Mouse (Mus musculus): ENCODE measurements around the gene Abca4. TPM values are rescaled to one million over a fixed set of nuclear protein-coding genes. Genes with fewer than 3 reads are reported as not detected.
"Not testable (repeated sequence)": the region's sequence is repeated elsewhere in the genome, so short reads cannot be mapped to it uniquely, and the experiment has no call there.

Abca4 gene
- total RNA-seq, 2 experiments from 2014 or later, result 0.51 TPM; not detected in 1

DNA sequence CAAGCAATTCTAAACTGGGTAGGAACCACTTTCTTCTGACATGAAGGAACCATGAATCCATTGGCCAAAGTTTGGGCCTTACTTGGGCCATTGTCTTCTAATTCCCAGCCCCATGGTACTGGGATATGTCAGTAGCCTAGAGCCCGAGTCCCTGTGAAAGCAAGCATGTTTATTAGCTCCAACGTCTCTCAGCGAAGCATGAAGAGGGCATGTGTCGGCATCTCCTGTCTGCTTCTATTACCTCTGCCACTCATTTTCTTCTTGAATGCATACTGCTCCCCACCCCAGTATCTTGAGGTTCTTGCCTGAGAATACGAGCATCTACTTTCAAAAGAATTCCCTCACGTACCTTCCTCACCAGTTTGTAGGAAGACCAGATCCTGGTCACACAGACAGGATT, 161.5 kb downstream of the Abca4 start:
- no peak for ATAC-seq (replicated peaks; ENCODE audit: low FRiP score, poor library complexity, severe bottlenecking)

DNA sequence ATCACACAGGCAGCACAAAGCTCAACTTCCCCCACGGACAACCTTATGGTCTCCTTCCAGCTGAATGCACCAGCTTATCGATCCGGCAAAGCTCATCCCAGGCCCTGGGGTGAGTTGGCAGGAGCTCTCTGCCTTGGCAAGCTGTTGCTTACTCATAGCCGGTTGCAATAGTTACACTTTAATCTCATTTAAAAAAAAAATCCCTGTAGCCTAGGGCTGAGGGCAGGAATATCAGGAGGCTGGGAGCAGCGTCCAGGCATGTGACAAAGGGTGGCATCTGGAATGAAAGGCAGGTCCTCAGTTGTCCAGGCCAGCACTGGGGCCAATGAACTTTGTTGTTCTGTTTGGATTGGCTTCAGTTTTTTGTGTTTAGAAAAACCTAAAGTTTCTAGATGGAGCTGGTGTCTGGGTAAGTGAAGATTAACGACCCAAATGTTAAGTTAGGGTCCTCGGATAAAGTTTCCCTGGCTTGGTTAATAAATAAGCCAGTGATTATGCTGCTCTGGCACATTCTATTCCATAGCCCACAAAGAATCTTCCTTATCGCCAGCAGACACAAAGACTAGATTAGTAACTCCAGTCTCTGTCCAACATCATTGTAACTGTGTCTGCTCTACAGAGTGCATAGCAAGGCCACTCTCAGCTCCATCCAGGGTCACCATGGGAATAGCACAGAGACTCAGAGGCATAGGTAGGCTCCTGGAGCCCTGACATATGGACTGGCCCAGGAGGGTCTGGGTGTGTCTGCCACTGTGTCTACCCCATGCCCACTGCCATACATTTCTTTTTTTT, 162.2 kb downstream of the Abca4 start:
- ATAC-seq (replicated peaks; ENCODE audit: low FRiP score, poor library complexity, severe bottlenecking), result no peak

DNA sequence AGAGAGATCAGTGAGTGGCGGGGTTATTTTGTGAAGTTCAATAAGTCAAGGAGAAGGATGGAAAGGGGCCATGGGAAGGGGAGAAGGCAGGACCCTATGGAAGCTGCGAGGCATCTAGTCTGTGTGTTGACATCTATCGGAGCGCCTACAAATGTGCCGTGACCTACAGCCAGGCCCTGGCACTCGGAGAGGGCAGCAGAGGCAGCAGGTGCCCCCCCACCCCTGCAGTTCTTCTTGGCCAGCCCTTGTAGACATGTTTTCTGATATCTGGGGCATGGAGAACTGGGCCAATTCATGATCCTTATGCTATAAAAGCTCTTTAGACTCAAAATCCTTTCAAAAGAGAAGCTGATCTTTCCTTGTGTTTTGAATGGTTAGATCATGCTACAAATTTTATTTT, 163.5 kb downstream of the Abca4 start:
- no peak for ATAC-seq (replicated peaks; ENCODE audit: low FRiP score, poor library complexity, severe bottlenecking)

DNA sequence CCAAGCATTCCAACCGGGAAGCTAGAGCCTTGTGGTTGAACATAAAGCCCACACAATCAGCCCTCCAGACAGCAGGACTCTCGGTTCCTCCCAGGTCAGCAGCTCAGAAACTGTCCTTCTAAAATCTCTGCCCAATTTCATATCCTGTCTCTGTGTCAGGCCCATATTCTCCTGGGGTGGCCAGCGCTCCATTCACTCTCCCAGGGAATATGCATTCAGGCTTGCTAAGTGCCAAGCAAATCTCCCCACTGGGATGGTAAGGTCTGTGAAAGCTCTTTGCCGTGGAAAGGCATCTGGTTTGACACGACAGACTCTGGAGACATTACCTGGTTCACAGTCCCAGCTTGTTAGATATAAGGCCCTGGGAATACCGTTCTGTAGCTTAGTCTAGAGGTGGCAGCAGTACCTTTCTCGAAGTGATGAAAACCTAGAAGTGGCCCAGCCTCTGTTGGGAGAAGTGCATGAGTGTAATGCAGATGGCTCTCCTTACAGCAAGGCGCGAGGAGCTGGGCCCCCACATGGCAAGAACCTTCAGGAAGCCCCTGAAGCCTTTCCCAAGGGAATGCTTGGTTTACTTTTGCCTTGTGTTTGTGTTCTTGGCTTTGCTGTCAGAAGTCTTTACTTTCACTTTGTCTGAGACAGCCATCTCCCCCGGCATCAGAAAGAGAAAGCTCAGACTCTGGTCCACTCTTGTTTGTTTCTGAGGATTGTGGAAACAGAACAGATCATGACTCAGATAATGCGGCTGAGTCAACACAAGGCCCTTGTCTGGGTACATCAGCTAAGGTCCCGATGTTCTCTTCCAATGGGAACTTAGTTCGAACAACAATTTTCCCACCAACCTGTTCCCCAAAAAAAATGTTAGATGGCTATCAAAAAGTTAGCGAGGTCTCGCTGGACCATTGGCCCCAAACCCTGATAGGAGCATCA, 164.3 kb downstream of the Abca4 start:
- no peak for ATAC-seq (replicated peaks; ENCODE audit: low FRiP score, poor library complexity, severe bottlenecking)

DNA sequence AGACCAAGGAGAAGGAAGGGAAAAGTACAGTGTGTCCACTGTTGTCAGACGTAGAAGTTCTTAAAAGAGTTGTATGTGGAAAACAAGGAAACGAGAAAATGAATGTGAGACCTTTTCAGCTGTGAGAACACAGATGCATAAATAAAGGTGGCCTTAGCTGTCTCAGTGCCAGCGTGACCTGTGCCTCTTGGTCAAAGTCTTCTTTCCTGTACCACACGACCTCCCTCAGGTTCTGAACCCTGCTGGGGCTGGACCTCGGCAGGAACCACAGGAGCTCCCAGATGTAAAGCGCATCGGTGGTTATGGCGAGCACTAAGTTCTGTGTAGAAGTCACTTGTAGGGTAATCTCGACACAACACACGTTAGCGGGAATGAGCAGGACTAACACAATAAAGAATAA, 165.3 kb downstream of the Abca4 start:
- no peak for ATAC-seq (replicated peaks; ENCODE audit: low FRiP score, poor library complexity, severe bottlenecking)

DNA sequence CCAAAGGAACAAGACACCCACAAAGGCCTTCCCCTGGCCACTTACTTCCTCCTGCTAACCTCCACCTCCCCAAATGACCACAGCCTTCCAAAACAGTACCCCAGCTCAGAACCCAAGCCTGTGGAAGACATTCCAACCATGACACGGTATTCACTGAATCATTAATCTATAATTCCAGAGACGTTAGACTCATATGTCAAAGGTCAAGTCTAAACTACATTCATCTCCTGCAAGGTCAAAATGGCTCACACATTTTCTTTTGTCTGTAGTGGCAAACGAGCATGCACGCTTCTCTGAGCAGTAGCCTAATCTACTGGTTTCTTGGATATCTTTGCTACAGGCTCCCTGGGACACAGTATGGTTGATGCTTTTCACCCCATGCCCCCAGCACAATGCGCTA, 166.2 kb downstream of the Abca4 start:
- no peak for ATAC-seq (replicated peaks; ENCODE audit: low FRiP score, poor library complexity, severe bottlenecking)

DNA sequence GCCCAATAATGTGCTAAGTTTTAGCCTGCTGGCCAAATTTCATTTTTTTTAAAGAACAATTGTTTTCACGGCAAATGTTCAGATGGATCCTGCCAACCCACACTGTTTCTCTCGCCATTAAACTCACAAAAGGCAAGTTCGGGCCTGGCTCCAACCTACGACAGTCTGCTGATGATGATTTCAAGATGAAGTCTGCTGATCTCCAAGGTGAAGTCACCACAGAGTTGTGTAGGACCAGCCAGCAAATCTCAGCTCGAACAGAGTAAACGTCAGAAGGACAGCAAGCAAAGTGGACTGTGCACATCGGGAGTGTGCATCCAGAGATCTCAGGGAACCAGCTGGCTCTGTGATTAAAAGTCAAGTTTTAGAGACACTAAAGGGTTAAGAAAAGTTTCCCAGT, 166.6 kb downstream of the Abca4 start:
- no peak for ATAC-seq (replicated peaks; ENCODE audit: low FRiP score, poor library complexity, severe bottlenecking)

DNA sequence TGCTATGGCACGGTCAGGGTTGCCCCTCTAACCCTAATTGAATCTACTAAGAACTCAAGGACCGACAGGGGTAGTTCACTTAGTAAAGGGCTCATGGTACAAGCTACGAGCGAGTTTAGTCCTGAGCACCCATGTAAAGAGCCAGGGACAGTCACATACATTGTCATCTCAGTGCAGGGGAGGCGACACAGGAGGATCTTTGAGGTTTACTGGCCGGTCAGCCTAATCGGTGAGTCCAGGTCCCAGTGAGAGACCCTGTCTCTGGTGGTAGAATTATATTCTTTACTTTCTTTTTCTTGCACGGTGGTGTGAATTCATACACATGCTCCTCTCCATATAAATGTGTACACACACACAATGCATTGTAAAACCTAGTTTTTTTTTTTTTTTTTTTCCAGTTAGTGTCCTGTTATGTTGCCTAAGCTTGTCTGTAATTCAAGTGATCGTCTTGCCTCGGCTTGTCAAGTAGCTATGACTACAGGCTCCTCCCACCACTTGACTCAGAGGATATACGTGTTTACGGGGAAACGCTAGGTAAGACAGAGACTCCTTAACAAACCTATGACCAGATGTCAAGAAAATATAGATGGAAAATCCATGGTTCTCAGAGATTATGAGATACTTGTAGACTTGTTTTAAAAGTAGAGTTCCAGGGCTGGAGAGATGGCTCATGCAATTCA, 167.3 kb downstream of the Abca4 start:
- no peak for ATAC-seq (replicated peaks; ENCODE audit: low FRiP score, poor library complexity, severe bottlenecking)

DNA sequence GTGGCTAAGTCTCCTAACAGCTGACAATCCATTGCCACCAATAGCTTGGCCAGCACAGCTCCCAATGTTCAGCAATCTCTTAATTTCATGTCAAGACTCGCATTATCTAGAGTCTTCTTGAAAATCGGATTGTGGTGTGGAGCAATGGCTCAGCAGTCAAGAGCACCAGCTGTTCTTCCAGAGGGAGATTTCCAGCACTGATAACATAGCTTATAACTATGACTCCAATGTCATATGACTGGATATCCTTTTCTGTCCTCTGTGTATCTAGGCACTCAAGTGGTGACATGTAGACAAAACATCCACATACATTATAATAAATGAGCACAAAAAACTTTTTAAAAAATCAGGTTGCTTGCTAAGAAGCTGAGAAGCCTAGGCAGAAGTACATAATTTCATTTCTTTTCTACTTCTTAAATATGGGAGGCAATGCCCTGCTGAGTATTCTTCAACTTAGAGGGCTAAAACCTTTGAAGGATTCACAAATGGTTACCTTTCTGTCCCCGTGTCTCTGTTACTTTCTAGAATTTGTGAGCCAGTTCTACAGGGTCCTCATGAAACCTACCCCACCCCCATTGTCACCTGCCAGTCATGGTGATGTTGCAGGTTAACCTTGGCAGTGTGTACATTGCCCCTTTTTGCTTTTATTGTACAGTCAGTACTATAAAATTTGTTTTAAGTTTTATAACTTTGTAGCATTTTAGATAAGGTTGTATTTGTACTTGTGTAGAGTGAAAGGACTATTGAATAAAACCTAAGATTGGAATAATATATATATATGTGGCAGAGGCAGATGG, 177.2 kb downstream of the Abca4 start:
- ATAC-seq (replicated peaks; ENCODE audit: low FRiP score, poor library complexity, severe bottlenecking), result no peak

DNA sequence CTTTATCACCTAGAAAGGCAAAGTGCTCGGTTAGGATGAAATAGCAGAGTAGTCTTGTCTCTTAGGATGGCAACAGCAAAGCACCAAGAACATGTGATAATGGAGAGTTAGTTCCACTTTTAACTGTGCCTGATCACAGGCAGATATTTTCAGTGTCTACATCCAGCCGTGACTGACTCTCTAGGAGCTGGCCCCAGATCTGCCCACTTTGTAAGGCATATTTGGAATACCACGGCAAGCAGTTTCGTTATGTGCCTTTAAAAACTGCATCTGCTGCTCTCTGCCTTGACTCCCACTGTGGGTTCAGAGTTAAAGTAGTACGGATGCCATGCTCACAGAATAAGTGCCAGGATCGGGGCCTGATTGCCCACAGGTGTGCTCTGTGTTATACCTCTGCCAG, 182.7 kb downstream of the Abca4 start:
- not testable (repeated sequence) for ATAC-seq (replicated peaks; ENCODE audit: low FRiP score, poor library complexity, severe bottlenecking)

Other genes starting within 250 kb of the Abca4 start
- 7.3 and 9.8 TPM in 2 replicates for gene Abcd3, start 229.1 kb upstream of the Abca4 start, total RNA-seq (2015; ENCODE audit: low replicate concordance)
- gene Abcd3, start 229.1 kb upstream of the Abca4 start, total RNA-seq (2017; ENCODE audit: low replicate concordance), result 7.2 and 15.8 TPM in 2 replicates
- gene Arhgap29, start 91.9 kb upstream of the Abca4 start, total RNA-seq (2015; ENCODE audit: low replicate concordance), result 0.19 TPM in 1 of 2 replicates, not detected in the other
- 0.51 TPM in 1 of 2 replicates, not detected in the other for gene Arhgap29, start 91.9 kb upstream of the Abca4 start, total RNA-seq (2017; ENCODE audit: low replicate concordance)
- gene Gclm, start 201.1 kb downstream of the Abca4 start, total RNA-seq (2015; ENCODE audit: low replicate concordance), result 276 and 381 TPM in 2 replicates
- 373 and 560 TPM in 2 replicates for gene Gclm, start 201.1 kb downstream of the Abca4 start, total RNA-seq (2017; ENCODE audit: low replicate concordance)
- gene Dnttip2, start 229.9 kb downstream of the Abca4 start, total RNA-seq (2015; ENCODE audit: low replicate concordance), result 32.8 and 70.5 TPM in 2 replicates
- 19.3 and 34.0 TPM in 2 replicates for gene Dnttip2, start 229.9 kb downstream of the Abca4 start, total RNA-seq (2017; ENCODE audit: low replicate concordance)
- 1.3 TPM in 1 of 2 replicates, not detected in the other for gene Bcar3, start 249.7 kb downstream of the Abca4 start, total RNA-seq (2015; ENCODE audit: low replicate concordance)
- 0.34 and 0.70 TPM in 2 replicates for gene Bcar3, start 249.7 kb downstream of the Abca4 start, total RNA-seq (2017; ENCODE audit: low replicate concordance)

Measured in erythroblast, adult 5-6 weeks (primary cell).